Mouse (Mus musculus): Measurements from ENCODE around the gene Pcbp3. TPM values are rescaled to one million over a fixed set of nuclear protein-coding genes. Genes with fewer than 3 reads are reported as not detected.
A peak's percentile ranks its signal among the peaks of the same experiment; 100 is the strongest.

Gene Pcbp3
- polyA plus RNA-seq, 1 experiment from 2014 or later: 11.9 TPM

GRCm38 (mm10) chr10:76905935-76906341, 55.7 kb downstream of the Pcbp3 start:
- H3K36me3 ChIP-seq (ENCODE audit: control insufficient read depth, insufficient read depth): no peaks in the 10 kb centered on the region
- 58% methylated on average over 14 of the region's 14 CpGs for WGBS
- peak overlapping the region; percentile 5 for H3K27ac ChIP-seq (ENCODE audit: low read length)
- peak overlapping the region; percentile 24; the same call in 1 of the 2 replicates for H3K4me2 ChIP-seq (ENCODE audit: low read depth, low read length)
- no peak overlapping the region for H3K9ac ChIP-seq (ENCODE audit: low read length)
- H3K4me3 ChIP-seq (ENCODE audit: low read length): no peak overlapping the region
- ATAC-seq (replicated peaks; ENCODE audit: extremely low read depth, insufficient read depth, low FRiP score): no peak
- H3K4me1 ChIP-seq (ENCODE audit: control insufficient read depth, insufficient read depth, low read length): peaks cover 4% of the 10 kb centered on the region; the same call in 1 of the 2 replicates
- no peaks in the 10 kb centered on the region for H3K27me3 ChIP-seq (ENCODE audit: control insufficient read depth, insufficient read depth, low read length)
- no peaks in the 10 kb centered on the region for H3K9me3 ChIP-seq (replicated peaks; ENCODE audit: control insufficient read depth, low read length)

- Histone ChIP-seq H3K9me3 (replicated peaks; ENCODE audit: control insufficient read depth, low read length) (no peaks in the 10 kb centered on the region), H3K27ac (ENCODE audit: low read length) (no peak overlapping the region), H3K9ac (ENCODE audit: low read length) (no peak overlapping the region), H3K36me3 (ENCODE audit: control insufficient read depth, insufficient read depth) (no peaks in the 10 kb centered on the region), H3K4me3 (ENCODE audit: low read length) (no peak overlapping the region), H3K27me3 (ENCODE audit: control insufficient read depth, insufficient read depth, low read length) (no peaks in the 10 kb centered on the region), H3K4me2 (ENCODE audit: low read depth, low read length) (no peak overlapping the region), H3K4me1 (ENCODE audit: control insufficient read depth, insufficient read depth, low read length) (peaks cover 4% of the 10 kb centered on the region; the same call in 1 of the 2 replicates)
- WGBS: 56% methylated on average over 3 of the region's 3 CpGs
- ATAC-seq (replicated peaks; ENCODE audit: extremely low read depth, insufficient read depth, low FRiP score): no peak
Measured at GRCm38 (mm10) chr10:76903694-76904093, 58.0 kb downstream of the Pcbp3 start.

- no peak overlapping the region for H3K4me2 ChIP-seq (ENCODE audit: low read depth, low read length)
- no peaks in the 10 kb centered on the region for H3K36me3 ChIP-seq (ENCODE audit: control insufficient read depth, insufficient read depth)
- 70% methylated on average over 3 of the region's 3 CpGs for WGBS
- no peak for ATAC-seq (replicated peaks; ENCODE audit: extremely low read depth, insufficient read depth, low FRiP score)
- no peak overlapping the region for H3K9ac ChIP-seq (ENCODE audit: low read length)
- H3K9me3 ChIP-seq (replicated peaks; ENCODE audit: control insufficient read depth, low read length): no peaks in the 10 kb centered on the region
- no peak overlapping the region for H3K4me3 ChIP-seq (ENCODE audit: low read length)
- no peaks in the 10 kb centered on the region for H3K27me3 ChIP-seq (ENCODE audit: control insufficient read depth, insufficient read depth, low read length)
- H3K4me1 ChIP-seq (ENCODE audit: control insufficient read depth, insufficient read depth, low read length): peaks cover 4% of the 10 kb centered on the region; the same call in 1 of the 2 replicates
- H3K27ac ChIP-seq (ENCODE audit: low read length): no peak overlapping the region
Measured at GRCm38 (mm10) chr10:76903099-76903498, 58.6 kb downstream of the Pcbp3 start.

GRCm38 (mm10) chr10:76902588-76902987, 59.1 kb downstream of the Pcbp3 start:
- no peak overlapping the region for H3K27ac ChIP-seq (ENCODE audit: low read length)
- ATAC-seq (replicated peaks; ENCODE audit: extremely low read depth, insufficient read depth, low FRiP score): no peak
- 26% methylated on average over 6 of the region's 6 CpGs for WGBS

GRCm38 (mm10) chr10:76898428-76898827, 63.3 kb downstream of the Pcbp3 start:
- Histone ChIP-seq H3K27me3 (ENCODE audit: control insufficient read depth, insufficient read depth, low read length) (no peaks in the 10 kb centered on the region), H3K36me3 (ENCODE audit: control insufficient read depth, insufficient read depth) (no peaks in the 10 kb centered on the region), H3K9ac (ENCODE audit: low read length) (no peak overlapping the region), H3K27ac (ENCODE audit: low read length) (no peak overlapping the region), H3K9me3 (replicated peaks; ENCODE audit: control insufficient read depth, low read length) (no peaks in the 10 kb centered on the region), H3K4me3 (ENCODE audit: low read length) (no peak overlapping the region), H3K4me2 (ENCODE audit: low read depth, low read length) (no peak overlapping the region), H3K4me1 (ENCODE audit: control insufficient read depth, insufficient read depth, low read length) (peaks cover 4% of the 10 kb centered on the region; the same call in 1 of the 2 replicates)
- no peak for ATAC-seq (replicated peaks; ENCODE audit: extremely low read depth, insufficient read depth, low FRiP score)
- WGBS: 71% methylated on average over 4 of the region's 4 CpGs

More at GRCm38 (mm10) chr10:76902588-76902987, 59.1 kb downstream of the Pcbp3 start:
- Histone ChIP-seq H3K27me3 (ENCODE audit: control insufficient read depth, insufficient read depth, low read length) (no peaks in the 10 kb centered on the region), H3K9me3 (replicated peaks; ENCODE audit: control insufficient read depth, low read length) (no peaks in the 10 kb centered on the region), H3K36me3 (ENCODE audit: control insufficient read depth, insufficient read depth) (no peaks in the 10 kb centered on the region), H3K4me2 (ENCODE audit: low read depth, low read length) (no peak overlapping the region), H3K4me1 (ENCODE audit: control insufficient read depth, insufficient read depth, low read length) (peaks cover 4% of the 10 kb centered on the region; the same call in 1 of the 2 replicates), H3K9ac (ENCODE audit: low read length) (no peak overlapping the region), H3K4me3 (ENCODE audit: low read length) (no peak overlapping the region)

- no peaks in the 10 kb centered on the region for H3K27me3 ChIP-seq (ENCODE audit: control insufficient read depth, insufficient read depth, low read length)
- ATAC-seq (replicated peaks; ENCODE audit: extremely low read depth, insufficient read depth, low FRiP score): no peak
- H3K4me1 ChIP-seq (ENCODE audit: control insufficient read depth, insufficient read depth, low read length): no peaks in the 10 kb centered on the region
- 86% methylated on average over 2 of the region's 2 CpGs for WGBS
- no peak overlapping the region for H3K4me3 ChIP-seq (ENCODE audit: low read length)
- no peaks in the 10 kb centered on the region for H3K36me3 ChIP-seq (ENCODE audit: control insufficient read depth, insufficient read depth)
- H3K9ac ChIP-seq (ENCODE audit: low read length): no peak overlapping the region
- H3K4me2 ChIP-seq (ENCODE audit: low read depth, low read length): no peak overlapping the region
- no peaks in the 10 kb centered on the region for H3K9me3 ChIP-seq (replicated peaks; ENCODE audit: control insufficient read depth, low read length)
- H3K27ac ChIP-seq (ENCODE audit: low read length): no peak overlapping the region
Measured at GRCm38 (mm10) chr10:76891456-76891855, 70.2 kb downstream of the Pcbp3 start.

GRCm38 (mm10) chr10:76883442-76884244, 78.0 kb downstream of the Pcbp3 start:
- H3K9me3 ChIP-seq (replicated peaks; ENCODE audit: control insufficient read depth, low read length): no peaks in the 10 kb centered on the region
- H3K4me2 ChIP-seq (ENCODE audit: low read depth, low read length): no peak overlapping the region
- H3K36me3 ChIP-seq (ENCODE audit: control insufficient read depth, insufficient read depth): no peaks in the 10 kb centered on the region
- H3K4me1 ChIP-seq (ENCODE audit: control insufficient read depth, insufficient read depth, low read length): peaks cover 6% of the 10 kb centered on the region
- H3K27me3 ChIP-seq (ENCODE audit: control insufficient read depth, insufficient read depth, low read length): no peaks in the 10 kb centered on the region
- H3K27ac ChIP-seq (ENCODE audit: low read length): no peak overlapping the region
- H3K4me3 ChIP-seq (ENCODE audit: low read length): no peak overlapping the region
- 89% methylated on average over 3 of the region's 3 CpGs for WGBS
- ATAC-seq (replicated peaks; ENCODE audit: extremely low read depth, insufficient read depth, low FRiP score): no peak
- no peak overlapping the region for H3K9ac ChIP-seq (ENCODE audit: low read length)

- ATAC-seq (replicated peaks; ENCODE audit: extremely low read depth, insufficient read depth, low FRiP score): no peak
- H3K4me3 ChIP-seq (ENCODE audit: low read length): no peak overlapping the region
- H3K4me1 ChIP-seq (ENCODE audit: control insufficient read depth, insufficient read depth, low read length): peaks cover 6% of the 10 kb centered on the region
- WGBS: 74% methylated on average over 17 of the region's 17 CpGs
- no peaks in the 10 kb centered on the region for H3K9me3 ChIP-seq (replicated peaks; ENCODE audit: control insufficient read depth, low read length)
- H3K9ac ChIP-seq (ENCODE audit: low read length): no peak overlapping the region
- no peak overlapping the region for H3K4me2 ChIP-seq (ENCODE audit: low read depth, low read length)
- no peaks in the 10 kb centered on the region for H3K27me3 ChIP-seq (ENCODE audit: control insufficient read depth, insufficient read depth, low read length)
- no peaks in the 10 kb centered on the region for H3K36me3 ChIP-seq (ENCODE audit: control insufficient read depth, insufficient read depth)
- H3K27ac ChIP-seq (ENCODE audit: low read length): no peak overlapping the region
Measured at GRCm38 (mm10) chr10:76882644-76883441, 78.8 kb downstream of the Pcbp3 start.

GRCm38 (mm10) chr10:76881900-76882299, 79.8 kb downstream of the Pcbp3 start:
- Histone ChIP-seq H3K9ac (ENCODE audit: low read length) (no peak overlapping the region), H3K9me3 (replicated peaks; ENCODE audit: control insufficient read depth, low read length) (no peaks in the 10 kb centered on the region), H3K4me1 (ENCODE audit: control insufficient read depth, insufficient read depth, low read length) (peaks cover 6% of the 10 kb centered on the region), H3K4me3 (ENCODE audit: low read length) (no peak overlapping the region), H3K27me3 (ENCODE audit: control insufficient read depth, insufficient read depth, low read length) (no peaks in the 10 kb centered on the region), H3K4me2 (ENCODE audit: low read depth, low read length) (no peak overlapping the region), H3K27ac (ENCODE audit: low read length) (no peak overlapping the region), H3K36me3 (ENCODE audit: control insufficient read depth, insufficient read depth) (no peaks in the 10 kb centered on the region)
- ATAC-seq (replicated peaks; ENCODE audit: extremely low read depth, insufficient read depth, low FRiP score): peak; percentile 28; the same call in 1 of the 2 replicates
- WGBS: 35% methylated on average over 5 of the region's 5 CpGs
